Mouse (Mus musculus) MEL-GATA-1-ER (cell line): ENCODE measurements at regions not wholly inside any gene's neighbourhood (a gene's known extent, or its start where the extent isn't known, plus 50 kb on each side); places are given as distances from the start of the nearest gene placed in this dataset.
"Not testable (repeated sequence)": the region's sequence is repeated elsewhere in the genome, so short reads cannot be mapped to it uniquely, and the experiment has no call there.

Experiments
- DNase-seq: peaks from one replicate; pipeline ENCODE4 v3.0.0-alpha.2; 2012; ENCODE audit warnings: low read depth; ENCODE audit errors: extremely low read depth

DNA sequence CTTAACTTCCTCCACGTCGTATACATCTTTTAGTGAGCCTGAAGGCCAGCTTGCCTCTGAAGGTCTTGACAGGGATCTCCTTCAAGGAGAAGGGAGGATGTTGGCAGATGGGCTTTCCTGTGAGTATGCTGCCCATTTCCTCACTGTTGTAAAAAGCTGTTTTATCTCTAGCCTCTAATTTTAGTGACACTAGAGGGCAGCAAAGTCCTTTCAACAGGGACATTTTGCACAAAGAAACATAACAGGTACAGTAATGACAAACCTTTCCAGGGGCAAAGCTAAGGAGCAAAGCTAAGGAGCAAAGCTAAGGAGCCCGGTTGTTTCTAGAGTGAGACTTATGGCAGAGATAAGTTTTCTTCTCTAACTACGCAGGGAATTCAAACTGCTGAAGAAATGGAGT is 59.0 kb upstream of the Kbtbd8 start:
- DNase-seq: no peak

DNA sequence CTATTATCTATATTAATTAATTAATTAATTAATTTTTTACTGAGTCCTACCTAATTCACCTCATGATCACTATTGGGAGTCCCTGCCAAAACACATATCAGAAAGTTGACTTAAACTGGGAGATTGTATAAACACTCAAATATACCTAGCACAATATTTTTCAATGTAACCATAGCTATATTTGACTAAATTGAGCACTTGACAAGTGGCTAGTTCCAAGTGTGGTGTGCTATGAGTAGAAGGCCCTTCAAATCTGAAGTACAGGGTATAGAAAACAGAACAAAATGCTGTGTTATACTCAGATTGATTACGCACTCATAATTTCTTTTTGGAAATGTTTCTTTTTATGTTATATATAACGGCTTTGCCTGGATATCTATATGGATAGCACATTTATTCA is 60.8 kb upstream of the Kbtbd8 start:
- no peak for DNase-seq

DNA sequence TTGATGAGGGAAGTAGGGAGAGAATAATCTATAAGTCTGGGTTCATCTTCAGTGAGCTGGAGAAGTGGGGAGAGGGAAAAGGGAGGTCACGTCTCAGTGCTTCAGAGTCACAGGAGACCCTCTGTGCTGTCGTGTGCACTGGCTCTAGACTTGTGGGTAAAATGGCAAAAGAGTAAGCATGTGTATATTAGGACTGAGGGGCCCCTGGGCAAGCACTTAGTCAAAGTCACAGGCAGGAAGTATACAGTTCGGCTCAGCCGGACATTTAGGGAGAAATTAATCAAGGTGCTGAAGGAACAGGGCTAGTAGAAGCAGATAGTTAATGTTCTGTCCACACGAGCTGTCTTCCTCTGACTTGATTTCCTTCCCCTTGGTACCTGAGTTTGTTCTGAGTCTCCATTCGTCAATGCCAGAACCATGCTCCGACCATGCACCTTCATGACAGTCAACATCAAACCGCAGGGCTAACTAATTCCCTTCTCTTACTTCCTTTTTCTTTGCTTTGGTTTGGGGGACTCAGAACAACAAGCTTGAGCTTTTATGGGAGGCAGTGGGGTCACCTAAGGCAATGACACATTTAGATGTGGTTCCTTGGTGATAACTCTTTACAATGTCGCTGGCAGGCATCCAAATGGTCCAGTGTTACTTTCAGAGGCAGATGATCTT is 63.2 kb upstream of the Kbtbd8 start:
- DNase-seq: no peak

DNA sequence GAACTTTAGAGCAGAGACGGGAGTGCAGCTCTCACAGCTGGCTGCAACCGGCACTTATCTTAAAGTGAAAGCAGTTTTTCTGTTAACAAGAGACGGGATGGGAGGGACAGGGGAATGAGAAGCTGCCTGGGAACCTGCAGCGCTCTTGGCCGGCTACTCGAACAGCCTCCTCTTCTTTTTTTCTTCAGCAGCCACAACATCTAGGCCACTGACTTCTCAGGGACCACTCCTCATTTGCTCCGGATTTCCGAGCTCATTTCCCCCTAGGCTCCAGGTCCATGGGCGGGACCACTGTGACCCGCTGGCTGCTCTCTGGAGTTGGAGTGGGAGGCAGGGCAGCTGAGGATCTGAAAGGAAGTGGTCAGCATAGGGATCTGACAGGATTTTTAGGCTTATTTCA is 75.7 kb upstream of the Kbtbd8 start:
- DNase-seq: not testable (repeated sequence)

DNA sequence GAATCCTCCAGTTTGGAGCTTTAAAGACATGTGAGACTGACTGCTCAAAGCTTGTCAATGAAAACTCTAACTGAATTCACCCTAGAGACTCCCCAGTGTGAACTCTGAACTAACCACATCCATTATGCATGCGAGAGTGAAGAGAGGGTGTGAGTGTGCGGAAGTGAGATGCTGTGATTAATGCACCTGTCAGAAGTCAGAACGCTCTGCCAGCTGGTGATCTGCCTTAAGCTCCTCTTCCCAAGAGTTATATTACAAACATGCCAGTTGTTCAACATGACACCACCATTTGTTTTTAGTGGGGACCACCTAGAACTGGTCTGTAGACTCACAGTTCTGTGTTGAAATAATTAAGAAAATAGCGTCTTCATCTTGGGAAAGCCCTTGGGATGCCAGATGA is 92.8 kb upstream of the Kbtbd8 start:
- DNase-seq: no peak

DNA sequence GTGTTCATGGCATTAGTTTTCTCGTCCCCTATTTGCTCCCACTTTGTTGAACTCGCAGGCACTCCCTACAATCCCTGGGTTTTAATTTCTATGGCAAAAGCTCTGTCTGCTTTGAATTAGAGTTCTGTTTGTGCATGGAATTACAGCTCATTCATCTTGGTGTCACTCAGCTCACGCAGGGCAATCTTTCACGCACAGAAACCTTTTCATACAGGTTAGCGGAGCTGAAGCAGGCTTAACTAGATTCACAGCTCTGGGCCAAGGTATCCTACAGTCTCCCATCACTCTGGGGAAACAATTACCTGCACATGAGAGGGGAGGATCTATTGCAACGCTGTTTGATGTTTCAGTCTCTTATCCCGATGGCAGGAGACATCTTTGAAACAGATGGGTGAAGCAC is 95.3 kb upstream of the Kbtbd8 start:
- DNase-seq: no peak

DNA sequence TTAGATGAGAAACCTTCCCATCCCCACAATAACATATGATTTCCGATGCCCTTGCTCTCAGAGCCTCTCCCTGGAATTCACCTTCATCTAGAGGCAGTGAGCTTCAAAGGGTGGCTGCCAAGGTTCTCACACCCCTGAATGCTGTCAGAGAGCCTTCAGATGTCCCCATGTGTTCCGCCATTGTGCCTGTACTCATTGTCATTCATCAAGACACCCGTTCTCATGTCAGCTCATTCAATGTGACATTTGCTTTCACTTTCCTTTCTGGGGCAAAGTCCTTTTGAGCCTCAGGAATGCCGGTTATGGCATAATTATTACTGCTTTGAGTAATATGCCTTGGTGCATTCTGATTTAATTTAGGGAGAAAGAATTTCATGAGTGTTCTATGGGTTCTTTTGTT is 99.1 kb upstream of the Kbtbd8 start:
- DNase-seq: no peak

DNA sequence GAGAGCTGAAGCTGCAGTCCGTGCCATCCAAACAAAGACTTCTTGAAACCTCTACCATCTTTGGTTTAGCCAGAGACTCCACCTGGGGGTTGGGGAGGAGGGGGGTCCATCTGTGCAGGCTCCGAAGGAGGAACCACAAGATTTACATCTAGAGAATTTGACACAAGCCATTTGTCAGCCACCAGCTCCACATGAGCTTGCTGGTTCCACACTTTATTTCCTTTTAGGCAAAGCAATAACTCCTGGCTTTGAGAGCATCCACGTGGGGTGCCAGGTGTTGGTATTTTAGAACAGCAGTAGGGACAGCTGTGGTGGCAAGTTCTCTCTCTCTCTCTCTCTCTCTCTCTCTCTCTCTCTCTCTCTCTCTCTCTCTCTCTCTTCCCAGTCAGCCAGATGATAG is 99.6 kb upstream of the Kbtbd8 start:
- DNase-seq: no peak

DNA sequence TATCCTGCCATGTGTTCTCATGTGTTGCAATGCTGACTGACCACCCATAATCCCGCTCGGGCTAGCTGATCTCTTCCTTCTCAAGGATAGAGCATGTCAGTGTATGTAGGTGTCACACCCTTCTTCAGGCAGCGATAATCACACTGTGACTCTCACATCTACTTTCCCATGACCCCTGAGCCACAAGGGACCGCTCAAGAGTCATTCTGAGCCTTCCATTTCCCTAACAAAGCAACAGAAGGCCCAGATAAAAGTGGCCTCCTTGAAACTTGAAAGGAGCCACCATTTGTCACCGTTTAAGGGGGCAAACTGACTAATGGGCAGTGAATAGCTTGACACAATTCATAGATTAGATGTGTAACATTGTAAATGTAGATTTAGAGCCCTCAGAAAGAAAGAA is 103.9 kb upstream of the Kbtbd8 start:
- DNase-seq: no peak

DNA sequence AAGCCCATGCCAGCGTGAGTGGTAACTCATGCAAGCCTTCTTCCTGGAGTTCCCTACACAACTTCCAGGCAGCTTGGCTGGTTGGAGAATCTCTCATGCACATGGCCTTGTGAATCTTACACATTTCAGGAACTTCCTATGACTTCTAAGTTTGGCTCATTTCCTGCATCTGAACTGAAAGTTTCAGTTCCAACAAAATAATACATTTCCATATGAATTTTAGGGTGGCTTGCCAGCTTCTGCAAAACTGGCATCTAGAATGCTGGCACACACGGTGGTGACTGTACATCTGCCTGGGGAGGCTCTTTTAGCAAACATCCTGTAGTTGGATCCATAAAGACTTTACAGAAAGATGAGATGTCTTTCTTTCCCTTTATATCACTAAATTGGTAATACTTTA is 110.6 kb upstream of the Kbtbd8 start:
- no peak for DNase-seq

DNA sequence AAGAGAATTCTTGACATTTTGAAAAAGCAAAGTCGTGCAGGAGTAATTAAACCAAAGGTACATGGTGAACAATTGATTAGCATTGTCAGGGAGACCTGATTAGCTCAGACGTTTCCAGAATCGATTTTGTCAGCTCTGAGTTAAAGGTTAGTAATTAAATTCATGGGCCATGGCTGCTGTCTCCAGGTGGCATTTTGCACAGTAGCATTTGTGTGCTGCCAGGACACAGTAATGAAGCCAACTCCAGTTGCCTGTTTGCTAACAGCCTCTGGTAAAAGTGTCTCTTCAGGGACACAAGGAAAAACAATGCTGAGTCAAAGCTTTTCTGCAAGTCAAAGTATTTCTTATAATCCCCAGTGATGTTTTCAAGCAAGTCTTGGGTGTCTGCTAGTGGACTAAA is 113.3 kb upstream of the Kbtbd8 start:
- DNase-seq: no peak

DNA sequence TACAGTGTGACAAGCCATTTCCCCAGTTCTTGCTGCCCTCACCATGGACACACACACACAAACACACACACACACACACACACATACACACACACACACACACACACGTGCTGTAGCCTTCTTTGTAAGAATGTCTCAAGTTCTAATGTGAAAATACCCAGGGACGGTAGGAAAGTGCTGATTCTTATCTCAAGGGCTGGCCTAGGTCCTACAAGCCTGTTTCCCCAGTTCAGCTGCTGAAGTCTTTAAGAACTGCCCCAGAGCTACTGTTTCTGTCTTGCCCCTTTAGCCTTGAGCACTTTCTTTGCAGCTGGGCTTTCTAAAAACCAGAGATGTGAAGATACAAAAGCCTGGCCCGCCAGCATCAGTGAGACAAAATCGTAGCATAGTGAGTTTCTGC is 117.5 kb upstream of the Kbtbd8 start:
- no peak for DNase-seq

DNA sequence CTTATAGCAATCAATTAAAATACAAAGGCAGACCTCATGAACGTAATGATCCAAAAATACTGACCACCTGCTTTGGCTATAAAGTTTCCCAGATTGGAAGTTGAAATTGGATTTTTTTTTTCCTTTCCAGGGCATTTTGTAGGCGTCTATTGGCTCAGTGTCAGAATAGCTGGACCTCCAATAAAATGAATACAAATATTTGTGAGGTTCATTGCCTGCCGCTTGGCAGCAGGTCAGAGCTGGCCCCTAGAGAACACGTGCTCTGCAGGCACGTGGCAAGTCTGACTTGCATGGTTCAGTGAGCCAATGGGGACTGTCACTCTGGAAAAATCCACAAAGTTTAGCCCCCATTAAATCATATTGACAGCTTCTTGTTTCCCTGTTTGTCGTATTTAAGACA is 118.0 kb upstream of the Kbtbd8 start:
- DNase-seq: no peak

DNA sequence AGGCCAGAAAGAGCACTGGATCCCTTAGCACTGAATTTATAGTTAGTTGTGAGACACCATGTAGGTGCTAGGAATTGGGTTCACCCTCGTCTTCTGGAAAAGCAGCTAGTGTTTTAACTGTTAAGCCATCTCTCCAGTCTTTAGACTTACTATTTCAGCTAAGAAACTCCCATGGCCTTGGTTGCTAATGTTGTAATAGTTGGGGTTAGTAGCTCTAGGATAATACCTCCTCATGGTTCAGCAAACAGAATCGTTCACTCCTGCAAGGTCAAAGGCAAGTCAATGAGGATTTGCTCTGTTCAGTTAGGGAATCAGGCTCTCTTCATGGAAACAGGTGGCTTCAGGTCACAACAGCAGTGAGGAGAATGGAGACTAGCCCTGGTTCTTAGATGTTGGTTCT is 118.7 kb upstream of the Kbtbd8 start:
- DNase-seq: no peak

DNA sequence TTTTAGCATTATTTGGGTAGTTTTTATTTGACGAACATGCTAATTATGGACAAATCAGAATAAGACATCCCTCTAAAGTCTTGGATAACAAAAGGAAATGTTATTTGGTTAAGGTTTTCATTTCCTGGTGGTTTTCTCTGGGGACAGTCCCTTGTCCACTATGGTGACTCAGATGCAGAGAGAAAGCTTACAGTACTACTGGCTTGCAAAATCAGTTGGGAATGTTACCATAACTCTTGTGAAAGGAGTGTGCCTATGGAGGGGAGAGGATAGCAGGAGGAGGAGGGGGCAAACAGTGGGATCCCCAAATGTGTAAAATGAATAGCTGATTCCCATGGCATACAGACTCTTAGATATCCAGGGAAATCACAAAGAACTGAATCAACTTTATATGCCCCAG is 122.7 kb upstream of the Kbtbd8 start:
- no peak for DNase-seq

DNA sequence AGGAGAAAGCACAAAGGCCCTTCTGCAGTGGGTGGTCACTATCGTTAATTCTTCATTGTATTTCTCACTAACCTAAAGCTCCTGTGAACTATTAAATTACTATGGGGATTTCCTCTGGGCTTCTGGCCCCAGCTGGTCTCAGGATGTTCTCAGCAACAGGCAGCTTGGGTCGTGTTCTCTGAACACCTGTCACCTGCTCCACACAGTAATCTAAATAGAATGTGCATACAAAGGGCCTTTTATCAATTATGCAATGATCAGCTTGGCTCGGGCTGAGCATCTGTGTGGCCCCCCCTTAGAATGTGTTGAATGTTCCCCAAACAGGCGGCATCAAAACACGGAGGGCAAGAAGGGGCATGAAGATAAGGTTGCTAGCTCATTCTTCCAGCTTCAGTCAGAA is 129.6 kb upstream of the Kbtbd8 start:
- no peak for DNase-seq

DNA sequence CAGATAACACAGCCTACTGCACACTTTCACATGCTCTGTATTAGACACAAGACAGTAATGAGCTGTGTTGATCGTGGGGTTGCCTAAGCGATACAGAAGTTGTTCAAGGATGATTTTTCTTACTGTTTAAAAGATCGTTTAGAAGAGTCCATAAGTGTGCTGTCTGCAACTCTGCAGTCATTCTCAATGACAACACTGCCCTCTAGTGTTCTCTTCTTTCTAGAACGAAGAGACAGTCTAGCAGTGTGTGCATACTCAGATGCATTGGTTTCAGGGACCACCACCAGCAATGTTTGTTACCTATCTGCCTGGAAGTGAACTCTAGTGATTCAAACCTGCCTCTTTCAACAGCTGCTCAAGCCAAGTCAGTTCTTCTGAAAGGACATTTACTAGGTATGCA is 130.7 kb upstream of the Kbtbd8 start:
- no peak for DNase-seq

DNA sequence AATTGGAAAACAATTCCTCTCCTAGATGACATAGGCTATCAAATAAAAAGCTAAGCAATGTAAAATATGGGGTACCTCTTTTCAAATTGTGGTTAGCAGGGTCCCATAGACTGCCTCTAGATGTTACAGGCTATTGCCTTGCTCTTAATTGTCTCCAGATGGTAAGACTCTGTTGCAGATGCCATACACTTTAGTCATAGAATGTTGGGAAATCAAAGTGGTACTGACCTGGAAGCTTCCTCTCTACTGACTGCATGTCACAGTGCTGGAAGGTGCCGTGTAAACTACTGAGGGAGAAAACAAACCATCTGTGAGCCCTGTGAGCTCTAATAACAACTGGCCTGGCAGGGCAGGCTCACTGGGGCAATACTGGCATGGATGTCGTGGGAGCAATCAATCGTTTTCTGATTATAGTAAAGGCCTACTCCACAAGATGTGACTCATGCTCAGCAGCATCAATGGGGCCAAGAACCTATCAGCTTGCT is 132.6 kb upstream of the Kbtbd8 start:
- DNase-seq: no peak

DNA sequence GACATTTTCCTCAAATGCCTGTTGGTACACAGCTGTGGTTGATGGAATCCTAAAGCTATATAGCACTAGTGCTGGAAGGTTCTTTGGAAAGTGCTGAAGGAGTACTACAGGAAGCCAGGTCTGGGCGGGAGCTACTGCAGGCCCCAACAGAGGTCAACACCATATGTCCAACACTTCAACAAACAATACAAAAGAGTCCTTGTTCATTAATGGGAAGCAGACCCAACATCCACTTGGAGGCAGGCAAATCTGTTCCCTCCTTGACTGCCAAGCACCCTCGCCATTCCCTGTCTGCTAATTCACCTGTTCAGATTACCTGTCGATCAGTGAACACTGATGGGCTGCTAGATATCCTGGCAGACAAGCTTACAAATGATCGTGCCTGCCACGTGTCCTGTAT is 148.4 kb upstream of the Kbtbd8 start:
- no peak for DNase-seq

DNA sequence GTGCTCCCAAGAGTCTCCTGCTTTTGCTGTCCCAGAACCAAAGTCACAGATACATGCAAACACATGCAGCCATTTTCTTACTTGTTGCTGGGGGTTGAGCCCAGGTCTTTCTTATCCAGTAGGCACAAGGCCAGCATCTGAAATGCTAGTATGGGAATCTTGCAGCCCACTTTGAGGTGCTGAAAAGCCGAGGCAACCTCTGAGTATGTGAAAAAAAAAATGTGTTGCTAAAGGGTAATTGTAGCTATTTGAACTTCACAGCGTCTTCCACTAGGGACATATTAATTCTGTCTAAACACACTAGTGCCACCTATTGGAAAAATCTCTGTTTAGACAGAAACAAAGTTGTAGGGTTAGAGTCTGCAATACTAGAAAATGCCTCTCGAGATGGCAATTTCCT is 150.1 kb upstream of the Kbtbd8 start:
- no peak for DNase-seq

DNA sequence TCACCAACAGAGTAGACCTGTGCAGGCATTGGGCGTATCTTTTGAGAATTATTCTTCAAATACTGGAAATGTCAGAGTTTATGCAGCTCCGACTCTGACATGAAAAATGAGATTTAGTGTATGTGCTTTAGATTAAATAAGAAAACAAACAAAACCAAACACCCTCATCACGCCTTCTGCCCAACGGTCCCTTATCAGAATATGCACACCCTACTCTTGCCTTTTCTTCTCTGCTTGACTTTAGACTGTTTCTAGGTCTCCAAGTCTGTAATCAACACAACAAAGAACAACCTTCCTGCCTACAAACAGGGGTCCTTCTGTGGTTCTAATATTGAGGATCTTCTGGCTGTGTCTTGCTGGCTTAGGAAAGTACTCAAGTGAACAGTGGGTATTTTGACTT is 153.8 kb upstream of the Kbtbd8 start:
- no peak for DNase-seq

DNA sequence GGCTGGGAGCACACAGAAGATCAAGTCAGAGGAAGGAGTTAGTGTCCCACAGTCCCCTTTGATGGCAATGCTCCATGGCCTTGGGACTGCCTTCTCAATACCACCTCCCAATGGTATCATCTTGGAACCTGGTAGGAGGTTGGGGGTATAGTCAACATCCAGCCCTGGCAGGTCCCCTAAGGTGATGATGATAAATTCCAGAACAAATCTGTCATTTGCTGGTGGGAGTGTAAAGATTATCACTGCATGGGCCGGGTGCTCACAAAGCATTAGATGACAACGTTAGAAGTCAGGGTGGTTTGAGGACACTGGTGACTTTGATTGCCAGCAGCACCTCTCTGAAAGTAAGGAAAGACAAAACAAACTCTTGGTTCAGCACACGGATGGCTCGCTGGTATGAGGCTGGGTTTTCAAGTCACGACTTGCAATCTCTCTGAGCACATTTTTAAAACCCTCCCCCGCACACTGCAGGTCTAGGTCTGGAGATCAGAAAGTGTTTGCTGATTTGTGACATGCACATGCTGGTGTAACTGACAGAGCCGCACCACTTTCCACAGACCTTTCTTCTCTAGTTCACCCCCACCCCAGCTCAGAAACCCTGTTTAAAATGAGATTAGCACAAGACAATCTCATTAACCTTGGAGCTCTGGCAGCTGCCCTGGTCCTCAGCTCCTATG is 154.5 kb upstream of the Kbtbd8 start:
- DNase-seq: no peak

DNA sequence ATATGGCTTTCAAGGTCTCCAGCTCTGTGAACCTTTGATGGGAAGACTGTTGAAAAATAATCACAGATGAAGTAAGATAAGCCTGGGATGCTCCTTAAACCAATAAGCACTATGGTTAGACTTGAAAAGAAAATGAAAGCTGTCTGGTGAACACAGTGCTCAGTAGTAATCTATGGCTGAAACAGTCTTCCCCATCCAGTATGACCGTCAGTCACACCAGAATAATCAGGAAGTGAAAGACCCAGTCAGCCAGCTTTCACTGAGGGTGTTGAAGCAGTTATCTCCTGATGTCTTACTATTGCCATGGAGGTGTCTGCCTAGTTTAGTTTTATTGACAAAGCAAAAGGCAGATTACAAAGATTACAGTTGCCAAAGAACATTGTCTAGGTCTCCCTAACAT is 155.2 kb upstream of the Kbtbd8 start:
- DNase-seq: no peak
